Mouse (Mus musculus) left cerebral cortex, postnatal 14 days (tissue): ENCODE data around the gene Nfib. TPM values are rescaled to one million over a fixed set of nuclear protein-coding genes. Genes with fewer than 3 reads are reported as not detected.

Experiments used
- DNase-seq, 2 experiments: peaks; one replicate each; pipeline ENCODE4 v3.0.0; 2021 to 2022; ENCODE audit warnings: low spot score in 2 of 2, mixed read lengths in 1 of 2
- intact Hi-C: fragments of 180-260 bp; cut with DNase I; formaldehyde crosslinking; loops from one replicate; pipeline ENCODE4 v1.15.1; 2025
- total RNA-seq, 2 experiments: library from RNA; stranded (reverse); gene quantifications; 2 replicates each; pipeline ENCODE4 v1.2.3; 2021

Gene Nfib
- total RNA-seq, 2 experiments from 2014 or later, result 94.4 to 100 TPM

- DNase-seq, result no peak
- intact Hi-C loops, result no loop called here
Measured at GRCm38 (mm10) chr4:82509166-82509767, 196.3 kb downstream of the Nfib start.

- DNase-seq, result no peak
- intact Hi-C loops, result no loop called here
Measured at GRCm38 (mm10) chr4:82508281-82508687, 197.3 kb downstream of the Nfib start.

- intact Hi-C loops, result no loop called here
- DNase-seq, result no peak
Measured at GRCm38 (mm10) chr4:82507541-82508280, 197.8 kb downstream of the Nfib start.

GRCm38 (mm10) chr4:82506731-82507331, 198.7 kb downstream of the Nfib start:
- DNase-seq, result peak in 1 of 2 experiments; percentile 67
- intact Hi-C loops, result no loop called here

- DNase-seq, result peak; percentile 64 to 82
- intact Hi-C loops, result no loop called here
Measured at GRCm38 (mm10) chr4:82506081-82506730, 199.3 kb downstream of the Nfib start.

GRCm38 (mm10) chr4:82505121-82506031, 200.2 kb downstream of the Nfib start:
- intact Hi-C loops, result no loop called here
- DNase-seq, result peak; percentile 63 to 69

GRCm38 (mm10) chr4:82504284-82505120, 201.0 kb downstream of the Nfib start:
- DNase-seq, result no peak

GRCm38 (mm10) chr4:82504015-82504283, 201.6 kb downstream of the Nfib start:
- intact Hi-C loops, result no loop called here
- no peak for DNase-seq

More at GRCm38 (mm10) chr4:82504284-82505120, 201.0 kb downstream of the Nfib start:
- intact Hi-C loops, result no loop called here

- DNase-seq, result no peak
Measured at GRCm38 (mm10) chr4:82503274-82504014, 202.1 kb downstream of the Nfib start.

GRCm38 (mm10) chr4:82502611-82503010, 202.9 kb downstream of the Nfib start:
- DNase-seq, result no peak
- intact Hi-C loops, result no loop called here

More at GRCm38 (mm10) chr4:82503274-82504014, 202.1 kb downstream of the Nfib start:
- intact Hi-C loops, result no loop called here

GRCm38 (mm10) chr4:82502012-82502411, 203.5 kb downstream of the Nfib start:
- no peak for DNase-seq
- intact Hi-C loops, result no loop called here

- intact Hi-C loops, result no loop called here
- DNase-seq, result no peak
Measured at GRCm38 (mm10) chr4:82500578-82501098, 204.9 kb downstream of the Nfib start.

- DNase-seq, result no peak
- intact Hi-C loops, result loop anchor here (5.0 kb wide), 2 partner anchors 37 to 203 kb away; no protein-coding TSS in a partner anchor
Measured at GRCm38 (mm10) chr4:82499725-82500577, 205.6 kb downstream of the Nfib start.

GRCm38 (mm10) chr4:82499238-82499637, 206.3 kb downstream of the Nfib start:
- intact Hi-C loops, result loop anchor here (5.0 kb wide), 2 partner anchors 38 to 202 kb away; no protein-coding TSS in a partner anchor
- no peak for DNase-seq

GRCm38 (mm10) chr4:82497671-82498631, 207.6 kb downstream of the Nfib start:
- intact Hi-C loops, result loop anchor here (1.0 to 5.0 kb wide), 3 partner anchors 39 to 933 kb away; no protein-coding TSS in a partner anchor
- DNase-seq, result peak in 1 of 2 experiments; percentile 57
